Mouse (Mus musculus): ENCODE measurements around the gene Pdcd4. TPM values are rescaled to one million over a fixed set of nuclear protein-coding genes. Genes with fewer than 3 reads are reported as not detected.

The Pdcd4 gene
- polyA plus RNA-seq, 1 experiment = 3.8 TPM

- H3K4me1 ChIP-seq (ENCODE audit: control insufficient read depth, insufficient read depth, insufficient read length, low read length) = peaks cover 32% of the 10 kb centered on the region
- no peak for TF ChIP-seq CTCF (IDR thresholded peaks at IDR 0.05; ENCODE audit: extremely low read depth, insufficient read length, insufficient replicate concordance, low read depth, low read length)
- no peak overlapping the region for H3K4me3 ChIP-seq (ENCODE audit: low read depth, low read length)
- no peaks in the 10 kb centered on the region for H3K36me3 ChIP-seq (ENCODE audit: control insufficient read depth, insufficient read depth, low read length)
- WGBS = 72% methylated on average over 14 of the region's 14 CpGs
- H3K27me3 ChIP-seq (ENCODE audit: control insufficient read depth, insufficient read depth, low read length) = no peaks in the 10 kb centered on the region
- peak overlapping the region; percentile 24 for H3K27ac ChIP-seq (ENCODE audit: insufficient read depth, low read depth, low read length)
These were observed 8.0 kb downstream of the Pdcd4 start for GRCm38 (mm10) chr19:53899941-53900610.

- Histone ChIP-seq H3K4me3 (ENCODE audit: low read depth, low read length) (no peak overlapping the region), H3K36me3 (ENCODE audit: control insufficient read depth, insufficient read depth, low read length) (no peaks in the 10 kb centered on the region), H3K4me1 (ENCODE audit: control insufficient read depth, insufficient read depth, insufficient read length, low read length) (peaks cover 27% of the 10 kb centered on the region), H3K27ac (ENCODE audit: insufficient read depth, low read depth, low read length) (peak overlapping the region; percentile 81), H3K27me3 (ENCODE audit: control insufficient read depth, insufficient read depth, low read length) (no peaks in the 10 kb centered on the region)
- 40% methylated on average over 15 of the region's 15 CpGs for WGBS
- TF ChIP-seq POLR2A (IDR thresholded peaks at IDR 0.05; ENCODE audit: low read depth, low read length) (no peak), CTCF (IDR thresholded peaks at IDR 0.05; ENCODE audit: extremely low read depth, insufficient read length, insufficient replicate concordance, low read depth, low read length) (no peak)
These were observed 10.1 kb downstream of the Pdcd4 start for GRCm38 (mm10) chr19:53901931-53902738.

- no peaks in the 10 kb centered on the region for H3K27me3 ChIP-seq (ENCODE audit: control insufficient read depth, insufficient read depth, low read length)
- under 1% methylated on average over 60 of the region's 61 CpGs for WGBS
- H3K4me3 ChIP-seq (ENCODE audit: low read depth, low read length) = peak overlapping the region; percentile 100
- H3K36me3 ChIP-seq (ENCODE audit: control insufficient read depth, insufficient read depth, low read length) = no peaks in the 10 kb centered on the region
- TF ChIP-seq CTCF (IDR thresholded peaks at IDR 0.05; ENCODE audit: extremely low read depth, insufficient read length, insufficient replicate concordance, low read depth, low read length) = no peak
- TF ChIP-seq POLR2A (IDR thresholded peaks at IDR 0.05; ENCODE audit: low read depth, low read length) = peak; percentile 98
- H3K27ac ChIP-seq (ENCODE audit: insufficient read depth, low read depth, low read length) = peak overlapping the region; percentile 87
- peaks cover 25% of the 10 kb centered on the region for H3K4me1 ChIP-seq (ENCODE audit: control insufficient read depth, insufficient read depth, insufficient read length, low read length)
These were observed 10.9 kb downstream of the Pdcd4 start for GRCm38 (mm10) chr19:53902739-53903487.

- H3K4me1 ChIP-seq (ENCODE audit: control insufficient read depth, insufficient read depth, insufficient read length, low read length) = peaks cover 22% of the 10 kb centered on the region
- WGBS = 1% methylated on average over 82 of the region's 83 CpGs
- no peaks in the 10 kb centered on the region for H3K27me3 ChIP-seq (ENCODE audit: control insufficient read depth, insufficient read depth, low read length)
- H3K36me3 ChIP-seq (ENCODE audit: control insufficient read depth, insufficient read depth, low read length) = peaks cover 5% of the 10 kb centered on the region
- TF ChIP-seq POLR2A (IDR thresholded peaks at IDR 0.05; ENCODE audit: low read depth, low read length) (no peak; the same call in 1 of the 2 replicates), CTCF (IDR thresholded peaks at IDR 0.05; ENCODE audit: extremely low read depth, insufficient read length, insufficient replicate concordance, low read depth, low read length) (peak; percentile 38; the same call in 1 of the 2 replicates)
- peak overlapping the region; percentile 87 for H3K27ac ChIP-seq (ENCODE audit: insufficient read depth, low read depth, low read length)
- H3K4me3 ChIP-seq (ENCODE audit: low read depth, low read length) = peak overlapping the region; percentile 100
These were observed 11.7 kb downstream of the Pdcd4 start for GRCm38 (mm10) chr19:53903507-53904321.

GRCm38 (mm10) chr19:53904833-53905480 lies 12.9 kb downstream of the Pdcd4 start:
- TF ChIP-seq CTCF (IDR thresholded peaks at IDR 0.05; ENCODE audit: extremely low read depth, insufficient read length, insufficient replicate concordance, low read depth, low read length) = no peak
- no peak for TF ChIP-seq POLR2A (IDR thresholded peaks at IDR 0.05; ENCODE audit: low read depth, low read length)
- peaks cover 11% of the 10 kb centered on the region for H3K36me3 ChIP-seq (ENCODE audit: control insufficient read depth, insufficient read depth, low read length)
- H3K27me3 ChIP-seq (ENCODE audit: control insufficient read depth, insufficient read depth, low read length) = no peaks in the 10 kb centered on the region
- H3K4me3 ChIP-seq (ENCODE audit: low read depth, low read length) = no peak overlapping the region
- peak overlapping the region; percentile 35; the same call in 1 of the 2 replicates for H3K27ac ChIP-seq (ENCODE audit: insufficient read depth, low read depth, low read length)
- 4% methylated on average over 7 of the region's 7 CpGs for WGBS
- H3K4me1 ChIP-seq (ENCODE audit: control insufficient read depth, insufficient read depth, insufficient read length, low read length) = peaks cover 19% of the 10 kb centered on the region
